18 mouse cellular contexts compared by ENCODE assay signal in genomic region chr9:77629708-77630107, GRCm38 (mm10). TPM values are rescaled to one million over a fixed set of nuclear protein-coding genes. Genes with fewer than 3 reads are reported as not detected.
"Had no signal": no experiment of that assay in that cellular context is flagged by ENCODE, and none has a peak within 500 bp of the region (broad histone marks: within the 10 kb centered on the region; RNA-seq: fewer than 3 reads in every experiment).

No protein-coding gene starts in this region.

- H3K27me3 ChIP-seq: limb, embryonic 12.5 days; liver, embryonic 15.5 days; lung, embryonic 15.5 days; midbrain, embryonic 13.5 days; neural tube, embryonic 12.5 days had no signal

- H3K9me3 ChIP-seq: limb, embryonic 12.5 days; liver, embryonic 15.5 days; lung, embryonic 15.5 days; midbrain, embryonic 13.5 days; neural tube, embryonic 12.5 days had no signal

- DNase-seq: kidney, adult 9 months; kidney, postnatal 36 days; layer of hippocampus, adult 9-11 months; layer of hippocampus, postnatal 36 days; lung, postnatal 14 days; spleen, adult 18-20 months; thymus, adult 18-20 months; thymus, postnatal 14 days had no signal

- H3K9ac ChIP-seq: limb, embryonic 12.5 days; liver, embryonic 15.5 days; lung, embryonic 15.5 days; midbrain, embryonic 13.5 days; neural tube, embryonic 12.5 days had no signal

- H3K36me3 ChIP-seq: limb, embryonic 12.5 days; liver, embryonic 15.5 days; lung, embryonic 15.5 days; midbrain, embryonic 13.5 days; neural tube, embryonic 12.5 days had no signal

- H3K4me1 ChIP-seq: limb, embryonic 12.5 days; liver, embryonic 15.5 days; lung, embryonic 15.5 days; midbrain, embryonic 13.5 days; neural tube, embryonic 12.5 days had no signal

- H3K27ac ChIP-seq: kidney, postnatal 0 days; limb, embryonic 12.5 days; liver, embryonic 15.5 days; lung, embryonic 15.5 days; midbrain, embryonic 13.5 days; neural tube, embryonic 12.5 days had no signal

- H3K4me2 ChIP-seq: limb, embryonic 12.5 days; liver, embryonic 11.5 days; liver, embryonic 15.5 days; lung, embryonic 15.5 days; midbrain, embryonic 13.5 days; neural tube, embryonic 12.5 days had no signal

- H3K4me3 ChIP-seq: limb, embryonic 12.5 days; liver, embryonic 15.5 days; lung, embryonic 15.5 days; midbrain, embryonic 13.5 days; neural tube, embryonic 12.5 days had no signal

- ATAC-seq: midbrain, embryonic 13.5 days had no signal

RNA-seq across cellular contexts. Expression of gene Klhl31, which starts 6.6 kb away (rescaled TPM):
- total RNA-seq: layer of hippocampus, adult 18-20 months; megakaryocyte-erythroid progenitor cell, adult 5-6 weeks; neutrophil, adult 5-6 weeks had no signal
